Mouse (Mus musculus): Measurements from ENCODE around the gene Pfn4.
"Not testable (repeated sequence)": the region's sequence is repeated elsewhere in the genome, so short reads cannot be mapped to it uniquely, and the experiment has no call there.

The Pfn4 gene

GRCm38 (mm10) chr12:4768492-4769332 is at the start of gene Pfn4, which contains the start of gene Fam228b:
Pfn4 (plus strand) TSS chr12:4769022.
Fam228b (minus strand) TSS chr12:4769267.
- DNase-seq = peak; percentile 89 to 98

DNA sequence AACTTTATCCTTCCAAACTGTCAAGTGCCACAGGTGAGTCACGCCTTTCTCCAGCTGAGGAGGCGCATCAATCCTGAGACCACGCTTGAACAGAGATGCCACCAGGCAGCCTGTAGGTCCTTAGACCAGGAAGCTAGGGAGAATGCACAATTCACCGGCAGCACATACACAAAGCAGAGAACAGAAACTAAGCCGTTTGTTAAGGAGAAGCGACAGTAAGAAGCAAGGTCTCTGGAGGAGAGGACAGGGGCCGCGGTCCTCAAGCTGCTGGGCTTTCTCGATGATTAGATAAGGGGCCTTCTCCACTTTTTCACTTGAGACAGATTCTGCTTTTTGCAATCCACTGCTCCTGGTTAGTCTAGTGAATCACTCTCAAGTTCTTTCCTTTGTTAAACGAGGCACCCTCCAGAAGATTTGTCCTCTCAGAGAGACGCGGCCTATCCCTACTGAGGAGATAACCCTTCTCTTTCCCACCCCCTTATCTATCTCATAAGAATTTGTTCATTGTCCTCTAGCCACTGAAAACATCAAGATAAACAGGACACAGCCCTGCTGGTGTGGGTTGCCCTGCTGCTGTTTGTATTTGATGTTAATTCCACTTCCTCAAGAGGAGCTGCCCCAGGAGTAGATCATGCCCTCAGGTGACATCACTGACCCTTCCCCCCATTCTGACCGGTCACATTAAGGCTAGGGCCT is 49.6 kb upstream of the Pfn4 start:
- no peak for DNase-seq

- DNase-seq = no peak
Measured at GRCm38 (mm10) chr12:4719762-4720754, 48.8 kb upstream of the Pfn4 start.

DNA sequence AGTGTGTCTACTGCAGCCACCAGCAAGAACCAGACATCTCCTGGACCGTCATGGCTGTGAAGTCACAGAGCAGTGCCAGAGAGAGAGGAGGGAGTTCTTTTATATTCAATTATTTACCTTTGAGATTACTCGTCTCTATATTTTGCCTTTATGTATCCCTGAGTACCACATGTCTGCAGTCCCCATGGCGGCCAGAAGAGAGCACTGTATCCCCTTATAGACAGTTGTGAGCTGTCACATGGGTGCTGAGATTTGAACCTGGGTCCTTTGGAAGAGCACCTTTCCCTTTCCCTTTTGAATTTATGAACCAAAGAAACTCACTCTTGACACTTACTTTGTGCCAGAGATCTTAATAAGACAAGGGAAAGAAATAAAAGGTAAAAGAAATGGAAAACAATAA is 39.7 kb upstream of the Pfn4 start:
- no peak for DNase-seq

GRCm38 (mm10) chr12:4731629-4732028 is 37.2 kb upstream of the Pfn4 start:
- DNase-seq = no peak

DNA sequence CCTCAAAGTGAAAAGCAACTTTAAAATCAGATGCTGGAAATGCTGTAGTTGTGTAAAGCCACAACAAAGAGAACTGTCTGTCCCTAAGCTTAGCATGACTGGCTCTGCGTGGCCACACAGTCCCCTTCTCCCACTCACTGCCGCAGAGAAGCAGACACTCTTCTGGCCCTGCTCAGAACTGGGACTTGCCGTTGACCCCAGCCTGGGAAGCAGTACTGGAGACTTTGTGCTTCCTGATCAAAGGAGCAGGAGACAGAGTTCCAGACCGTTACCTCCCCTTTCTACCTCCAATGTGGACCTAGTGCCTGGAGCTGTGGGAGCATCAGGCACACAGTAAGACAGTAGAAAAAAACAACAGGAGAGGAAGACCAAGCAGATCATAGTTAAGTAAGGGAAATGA is 36.5 kb upstream of the Pfn4 start:
- no peak for DNase-seq

- no peak for DNase-seq
Measured at GRCm38 (mm10) chr12:4738031-4738576, 30.7 kb upstream of the Pfn4 start, which contains the start of gene Fam228a. Fam228a (minus strand) TSS chr12:4738430.

- no peak for DNase-seq
Measured at GRCm38 (mm10) chr12:4740823-4741222, 28.0 kb upstream of the Pfn4 start.

DNA sequence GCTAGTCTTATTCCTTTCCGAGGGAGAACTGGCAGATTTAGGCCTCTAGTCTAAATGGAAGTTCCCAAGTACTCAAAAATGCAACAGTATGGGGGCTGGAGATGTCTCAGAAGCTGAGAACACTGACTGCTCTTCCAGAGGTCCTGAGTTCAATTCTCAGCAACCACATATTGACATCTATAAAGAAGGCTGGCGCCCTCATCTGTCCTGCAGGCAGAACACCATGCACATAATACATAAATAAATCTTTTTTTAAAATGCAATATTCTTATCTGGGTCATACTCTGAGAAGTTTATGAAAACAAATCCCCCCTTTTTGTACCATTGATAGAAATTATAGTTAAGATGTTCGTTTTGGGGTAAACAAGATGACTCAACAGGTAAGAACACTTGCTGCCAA is 26.6 kb upstream of the Pfn4 start:
- DNase-seq = no peak

- DNase-seq = no peak
Measured at GRCm38 (mm10) chr12:4744486-4744885, 24.3 kb upstream of the Pfn4 start.

DNA sequence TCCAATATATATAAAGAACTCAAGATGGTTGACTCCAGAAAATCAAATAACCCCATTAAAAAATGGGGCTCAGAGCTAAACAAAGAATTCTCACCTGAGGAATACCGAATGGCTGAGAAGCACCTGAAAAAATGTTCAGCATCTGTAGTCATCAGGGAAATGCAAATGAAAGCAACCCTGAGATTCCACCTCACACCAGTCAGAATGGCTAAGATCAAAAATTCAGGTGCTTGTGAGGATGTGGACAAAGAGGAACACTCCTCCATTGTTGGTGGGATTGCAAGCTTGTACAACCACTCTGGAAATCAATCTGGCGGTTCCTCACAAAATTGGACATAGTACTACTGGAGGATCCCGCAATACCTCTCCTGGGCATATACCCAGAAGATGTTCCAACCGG is 14.4 kb upstream of the Pfn4 start:
- DNase-seq = not testable (repeated sequence)

GRCm38 (mm10) chr12:4757060-4757459 is 11.8 kb upstream of the Pfn4 start:
- DNase-seq = no peak

DNA sequence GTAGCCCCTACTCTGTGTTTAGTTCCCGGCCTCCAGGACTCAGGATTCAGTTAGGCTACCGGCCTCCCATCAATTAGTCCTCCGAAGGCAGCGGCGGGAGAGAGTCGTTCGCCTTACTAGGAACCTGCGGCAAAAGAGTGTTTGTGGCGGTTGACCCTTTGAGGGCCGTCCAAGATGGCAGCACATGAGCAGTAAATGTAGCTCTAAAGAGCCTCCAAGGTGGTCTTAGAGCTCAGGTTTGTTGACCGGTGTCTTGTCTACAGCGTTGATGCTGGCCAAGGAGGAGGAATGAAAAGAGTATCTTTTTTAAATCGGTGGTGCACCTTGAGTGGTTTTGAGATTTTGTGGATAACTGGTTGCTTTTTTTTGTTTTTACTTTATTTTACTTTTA is 506 bp downstream of the Pfn4 start:
- DNase-seq = no peak

- no peak for DNase-seq
Measured at GRCm38 (mm10) chr12:4774895-4775587, 6.2 kb downstream of the Pfn4 start.

DNA sequence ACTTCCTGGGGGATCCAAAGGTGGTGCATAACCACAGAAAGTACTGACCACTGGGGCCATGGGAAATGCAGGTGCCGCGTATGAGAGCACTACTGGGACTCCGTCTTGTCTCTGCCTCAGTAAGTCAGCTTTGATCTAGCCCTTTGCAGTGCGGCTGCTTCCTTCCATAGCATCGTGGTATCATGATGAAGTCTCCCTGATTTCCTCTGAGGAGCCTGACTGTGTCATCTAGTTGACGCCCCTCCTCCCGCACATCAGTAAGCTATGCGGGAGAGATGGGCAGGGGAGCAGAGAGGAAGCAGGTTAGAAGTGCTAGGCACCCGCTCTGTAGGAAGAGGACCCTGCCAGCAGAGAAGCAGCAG is 6.7 kb downstream of the Pfn4 start:
- DNase-seq = no peak

DNA sequence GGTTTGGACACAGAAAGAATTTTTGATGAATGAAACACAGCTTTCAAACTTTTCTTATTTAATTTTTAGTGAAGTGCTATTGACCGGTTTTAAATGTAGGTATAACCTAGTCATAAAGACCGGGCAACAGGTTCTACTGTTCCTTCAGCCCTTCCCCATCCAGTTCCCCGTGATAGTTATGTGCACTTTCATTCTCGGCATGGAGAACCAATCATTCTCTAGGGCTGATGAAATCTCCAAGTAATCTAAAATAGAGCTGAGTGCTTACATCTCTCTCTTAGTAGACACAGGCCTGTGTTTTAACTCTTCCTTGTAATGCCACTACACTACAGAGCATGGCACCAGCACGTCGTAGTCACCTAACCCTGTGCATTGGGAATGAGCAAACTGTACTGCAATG is 8.9 kb downstream of the Pfn4 start:
- DNase-seq = no peak

DNA sequence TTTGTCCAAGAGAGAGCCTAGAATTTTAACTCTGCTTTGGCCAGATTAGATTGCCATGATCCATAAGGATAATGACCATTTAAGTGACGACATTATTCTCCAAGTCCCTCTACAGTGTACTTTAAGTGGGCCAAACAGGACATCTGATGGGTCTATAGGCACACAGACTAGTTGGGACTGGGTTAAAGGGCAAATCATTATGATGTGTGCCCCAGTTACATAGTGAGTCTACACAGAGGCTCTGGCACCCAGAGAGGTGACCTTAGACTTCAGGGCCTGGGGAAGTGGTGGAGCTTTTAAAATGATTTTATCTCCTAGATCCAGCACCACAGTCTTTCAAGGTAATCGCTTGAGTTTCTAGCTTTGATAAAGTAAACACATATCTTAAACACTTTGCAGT is 11.4 kb downstream of the Pfn4 start:
- no peak for DNase-seq

GRCm38 (mm10) chr12:4781270-4781669 is 12.4 kb downstream of the Pfn4 start:
- no peak for DNase-seq

- not testable (repeated sequence) for DNase-seq
Measured at GRCm38 (mm10) chr12:4781725-4782404, 13.0 kb downstream of the Pfn4 start.

GRCm38 (mm10) chr12:4783598-4783997 is 14.8 kb downstream of the Pfn4 start:
- no peak for DNase-seq

- no peak for DNase-seq
Measured at GRCm38 (mm10) chr12:4784466-4784865, 15.6 kb downstream of the Pfn4 start.

Measured in spleen, adult 18-20 months (tissue).